Mouse (Mus musculus): ENCODE data around the gene Amot. TPM values are rescaled to one million over a fixed set of nuclear protein-coding genes. Genes with fewer than 3 reads are reported as not detected.

Gene Amot
- polyA plus RNA-seq, 1 experiment = 10.4 TPM

DNA sequence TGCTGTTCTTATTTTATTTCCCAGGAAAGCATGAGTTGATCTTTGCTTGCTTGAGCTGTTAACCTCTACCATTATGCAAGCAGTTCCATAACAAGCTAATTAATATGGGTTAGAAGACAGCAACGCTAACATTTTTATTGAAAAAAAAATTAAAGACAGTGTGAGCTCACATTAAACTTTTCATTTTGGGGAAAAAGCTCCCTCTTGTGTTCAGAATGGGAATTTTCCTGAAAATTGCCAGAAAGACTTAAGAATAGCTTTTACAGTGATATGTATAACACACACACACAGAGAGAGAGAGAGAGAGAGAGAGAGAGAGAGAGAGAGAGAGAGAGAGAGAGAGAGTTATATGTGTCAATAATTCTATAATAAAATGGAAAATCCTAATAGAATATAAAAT is 105.7 kb downstream of the Amot start:
- TF ChIP-seq POLR2A (IDR thresholded peaks at IDR 0.05; ENCODE audit: extremely low read depth, insufficient read depth, low read length) = no peak
- no peak for TF ChIP-seq CTCF (IDR thresholded peaks at IDR 0.05; ENCODE audit: extremely low read depth, insufficient read depth, low read length)
- Histone ChIP-seq H3K4me3 (ENCODE audit: insufficient read depth, low read length) (no peak overlapping the region), H3K27ac (ENCODE audit: insufficient read depth, low read length) (no peak overlapping the region), H3K4me1 (ENCODE audit: control insufficient read depth, insufficient read depth, low read length) (no peaks in the 10 kb centered on the region)

Other genes with a start within 250 kb of the Amot start
- gene Lhfpl1, start 156.1 kb downstream of the Amot start, polyA plus RNA-seq (2012; rRNA removed) = 0.08 and 0.10 TPM in 2 replicates

Measured in cortical plate, adult 2 months (tissue).